Mouse (Mus musculus): ENCODE data around the gene Cep135.

The Cep135 gene

GRCm38 (mm10) chr5:76684658-76685605, 96.4 kb downstream of the Cep135 start:
- DNase-seq (ENCODE audit: low spot score in 2 of 2), result no peak

- no peak for DNase-seq (ENCODE audit: low spot score in 2 of 2)
Measured at GRCm38 (mm10) chr5:76687961-76688600, 99.6 kb downstream of the Cep135 start.

- DNase-seq (ENCODE audit: low spot score in 2 of 2), result no peak
Measured at GRCm38 (mm10) chr5:76688643-76689042, 100.1 kb downstream of the Cep135 start.

DNA sequence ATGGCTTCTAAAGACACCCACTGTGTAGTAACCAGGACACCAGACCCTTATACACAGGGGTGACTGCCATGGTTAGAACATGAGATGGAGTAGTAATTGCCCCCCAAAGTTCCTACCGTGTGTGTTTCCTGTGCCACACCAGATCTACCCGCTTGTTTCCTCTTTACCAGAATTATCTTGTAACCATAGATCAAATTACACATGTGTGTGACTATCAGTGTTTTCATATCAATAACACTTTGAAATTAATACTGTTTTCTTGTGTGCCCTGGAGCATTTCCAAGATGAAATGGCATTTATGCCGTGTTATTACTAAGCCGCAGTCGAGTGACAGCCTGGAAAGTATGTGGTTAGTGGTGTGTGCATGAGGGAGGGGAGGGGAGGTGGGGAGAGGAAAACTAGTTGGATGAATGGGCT, 101.7 kb downstream of the Cep135 start:
- no peak for DNase-seq (ENCODE audit: low spot score in 2 of 2)

DNA sequence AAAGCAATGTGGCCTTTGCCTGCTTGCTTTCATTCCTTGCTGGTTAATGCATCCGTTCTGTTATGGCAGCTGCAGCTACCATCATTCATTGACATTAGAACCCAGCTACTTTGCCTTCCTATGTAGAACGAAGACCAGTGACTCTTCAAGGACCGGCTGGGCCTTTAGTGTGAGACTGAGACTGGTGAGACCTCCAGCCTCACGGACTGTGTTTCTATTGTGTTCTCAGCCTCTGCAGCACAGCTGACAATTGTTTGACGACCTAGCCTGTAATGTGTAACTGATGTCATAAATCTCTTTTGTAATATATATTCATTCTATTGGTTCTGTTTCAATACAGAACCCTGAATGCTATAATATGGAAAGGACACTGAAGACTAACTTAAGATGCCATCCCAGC, 102.8 kb downstream of the Cep135 start:
- no peak for DNase-seq (ENCODE audit: low spot score in 2 of 2)

DNA sequence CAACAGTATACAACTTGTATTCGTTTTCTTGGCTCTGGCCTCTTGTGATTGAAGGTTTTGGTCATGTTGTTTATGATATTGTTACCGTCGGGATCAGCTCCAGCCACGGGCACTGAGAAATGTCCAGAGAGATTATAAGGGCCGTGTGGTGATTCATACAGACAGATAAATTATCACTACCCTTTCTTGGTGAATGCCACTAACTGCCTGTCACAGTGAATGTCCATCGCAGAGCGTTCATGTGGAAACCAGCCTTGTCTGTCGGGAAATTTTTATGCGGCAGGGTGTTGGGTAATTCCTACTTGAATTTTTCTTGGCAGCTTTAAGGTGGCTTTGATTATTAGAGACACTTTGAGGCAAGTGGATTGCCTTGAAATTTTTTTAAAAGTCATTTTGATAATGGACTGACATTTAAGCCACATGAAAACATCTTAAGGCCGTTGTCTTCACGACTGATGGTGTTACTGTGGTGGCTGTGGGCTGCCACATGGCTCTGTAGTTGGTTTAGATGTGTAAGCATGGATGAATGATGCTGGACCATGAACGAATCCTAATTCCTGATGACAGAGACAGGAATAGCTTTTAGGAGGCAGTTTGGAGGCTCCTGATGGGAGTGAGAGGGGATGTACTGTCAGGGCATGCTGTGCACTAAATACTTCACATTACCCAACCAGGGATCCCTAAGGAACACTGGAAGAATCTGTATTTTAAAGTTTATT, 103.4 kb downstream of the Cep135 start:
- DNase-seq (ENCODE audit: low spot score in 2 of 2), result no peak

Measured in left cerebral cortex, adult 9 months (tissue).